Mouse (Mus musculus) left cerebral cortex, adult 2 months (tissue): Measurements from ENCODE around the gene Cbl. TPM values are rescaled to one million over a fixed set of nuclear protein-coding genes. Genes with fewer than 3 reads are reported as not detected.

ENCODE experiments used
- DNase-seq, 2 experiments: peaks; one replicate each; pipeline ENCODE4 v3.0.0; 2021 to 2022; ENCODE audit warnings: low spot score in 2 of 2, mixed read lengths in 1 of 2; ENCODE audit errors: extremely low spot score in 1 of 2
- H3K27ac ChIP-seq: fragments of 200-600 bp; 2 replicates; pipeline ENCODE4 v1.8.1; 2022
- H3K4me3 ChIP-seq: fragments of 200-600 bp; 2 replicates; pipeline ENCODE4 v1.8.1; 2022
- CTCF ChIP-seq: fragments of 200-600 bp; IDR thresholded peaks from 2 replicates; pipeline ENCODE4 v1.8.1; 2022; ENCODE audit warnings: antibody characterized with exemption, mild to moderate bottlenecking, moderate library complexity
- intact Hi-C: fragments of 180-260 bp; cut with DNase I; formaldehyde crosslinking; loops from one replicate; pipeline ENCODE4 v1.15.1; 2025
- total RNA-seq, 2 experiments: library from RNA; stranded (reverse); gene quantifications; 2 replicates each; pipeline ENCODE4 v1.2.3; 2021

The Cbl gene
- total RNA-seq, 2 experiments from 2014 or later, result 59.5 to 66.3 TPM

DNA sequence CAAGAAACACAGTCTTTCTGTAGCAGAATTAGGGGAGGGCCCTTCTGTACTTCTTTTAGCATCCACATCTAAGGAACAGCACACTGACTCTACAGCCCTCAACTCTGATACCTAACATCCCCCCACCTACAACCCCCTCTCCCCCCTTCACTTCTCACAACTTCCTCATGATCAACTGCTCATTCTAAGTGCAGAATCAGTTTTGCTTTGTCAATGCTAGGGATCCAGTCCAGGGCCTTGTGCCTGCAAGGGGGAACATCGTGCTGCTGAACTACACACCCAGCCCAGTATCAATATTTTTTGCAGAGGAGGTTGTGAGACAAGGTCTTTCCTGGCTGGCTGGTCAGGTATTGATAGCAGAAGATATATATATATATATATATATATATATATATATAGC, 57.9 kb downstream of the Cbl start:
- TF ChIP-seq CTCF, result no peak
- no peak for DNase-seq
- Histone ChIP-seq H3K4me3 (no peak overlapping the region), H3K27ac (no peak overlapping the region)
- intact Hi-C loops, result no loop called here

DNA sequence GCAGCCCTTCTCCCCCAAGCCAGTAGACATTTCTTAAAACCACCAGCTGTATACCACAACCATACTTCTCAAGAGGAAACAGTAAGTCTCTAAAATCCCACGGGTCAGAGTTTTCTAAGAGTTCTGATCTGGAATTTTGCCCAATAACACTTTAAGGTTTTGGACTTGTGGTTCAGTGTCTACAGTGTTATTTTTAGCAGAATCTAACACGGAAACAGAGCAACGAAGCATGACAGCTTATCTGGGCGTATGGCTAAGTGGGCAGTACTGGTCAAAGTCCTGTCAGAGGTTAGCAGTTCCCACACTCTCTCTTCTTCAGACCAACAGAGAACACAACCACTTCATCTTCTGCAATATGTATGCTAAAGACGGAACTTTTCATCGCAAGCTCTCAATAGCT, 58.3 kb downstream of the Cbl start:
- intact Hi-C loops, result no loop called here
- no peak for TF ChIP-seq CTCF
- Histone ChIP-seq H3K4me3 (no peak overlapping the region), H3K27ac (no peak overlapping the region)
- DNase-seq, result no peak

DNA sequence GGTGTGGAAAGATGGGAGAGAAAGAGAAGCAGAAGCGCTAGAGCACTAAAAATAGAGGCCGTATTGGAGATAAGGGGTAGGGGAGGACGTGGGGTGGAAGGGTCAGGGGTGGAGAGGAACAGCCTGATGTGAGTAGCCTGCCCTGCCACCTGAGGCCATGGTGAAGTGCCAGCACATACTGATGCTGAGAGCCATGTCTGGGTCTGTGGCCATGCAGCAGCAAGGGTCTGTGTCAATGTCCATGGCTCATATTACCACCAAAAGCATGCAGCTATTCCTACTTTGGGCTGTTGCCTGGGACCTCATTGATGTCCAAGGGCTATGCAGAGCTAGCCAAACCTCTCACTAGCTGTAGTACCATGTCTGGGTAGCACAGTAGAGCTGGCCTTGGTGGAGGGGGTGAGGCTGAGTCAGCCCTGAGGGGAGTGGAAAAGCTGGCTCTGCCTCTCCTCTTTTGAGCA, 63.1 kb downstream of the Cbl start:
- Histone ChIP-seq H3K4me3 (no peak overlapping the region), H3K27ac (peak overlapping the region; percentile 24; the same call in 1 of the 2 replicates)
- intact Hi-C loops, result no loop called here
- TF ChIP-seq CTCF, result no peak
- DNase-seq, result no peak

DNA sequence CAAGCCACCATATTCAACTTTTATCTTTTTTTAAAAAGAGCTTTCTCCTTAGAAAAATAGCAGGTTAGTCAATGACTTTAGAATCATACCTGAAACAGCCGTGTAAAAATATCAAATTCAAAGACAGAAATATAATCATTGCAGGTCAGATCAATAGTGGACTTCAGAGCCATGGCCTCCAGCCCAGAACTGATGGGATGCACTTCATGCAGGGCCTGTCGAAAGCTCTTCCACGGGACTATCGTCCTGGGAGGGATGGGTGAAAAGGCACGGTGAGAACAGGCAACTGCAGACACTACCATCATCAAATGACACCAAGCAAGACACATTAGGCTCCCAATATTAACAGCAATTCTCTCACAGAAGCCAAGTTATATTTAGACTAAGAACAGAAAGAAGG, 64.9 kb downstream of the Cbl start:
- no peak for DNase-seq
- H3K27ac ChIP-seq, result no peak overlapping the region
- no peak for TF ChIP-seq CTCF
- H3K4me3 ChIP-seq, result no peak overlapping the region
- intact Hi-C loops, result no loop called here

DNA sequence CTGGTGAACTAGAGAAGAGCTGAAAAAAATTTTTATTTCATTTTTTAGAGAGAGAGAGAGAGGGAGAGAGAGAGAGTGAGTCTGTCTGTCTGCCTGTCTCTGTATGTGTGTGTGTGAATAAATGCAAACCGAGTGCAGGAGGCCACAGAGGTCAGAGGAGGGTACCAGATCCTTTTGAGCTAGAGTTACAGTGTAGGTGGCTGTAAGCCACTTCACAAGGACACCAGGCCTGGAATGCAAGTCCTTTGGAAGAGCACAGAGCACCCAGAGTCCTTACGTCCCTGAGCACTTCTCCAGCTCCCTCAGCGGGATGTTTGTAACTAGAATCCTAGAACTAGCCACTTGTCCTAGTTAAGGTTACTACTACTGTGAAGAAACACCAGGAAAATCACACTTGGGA, 74.0 kb downstream of the Cbl start:
- no peak for DNase-seq
- no peak for TF ChIP-seq CTCF
- Histone ChIP-seq H3K27ac (no peak overlapping the region), H3K4me3 (no peak overlapping the region)
- intact Hi-C loops, result no loop called here

DNA sequence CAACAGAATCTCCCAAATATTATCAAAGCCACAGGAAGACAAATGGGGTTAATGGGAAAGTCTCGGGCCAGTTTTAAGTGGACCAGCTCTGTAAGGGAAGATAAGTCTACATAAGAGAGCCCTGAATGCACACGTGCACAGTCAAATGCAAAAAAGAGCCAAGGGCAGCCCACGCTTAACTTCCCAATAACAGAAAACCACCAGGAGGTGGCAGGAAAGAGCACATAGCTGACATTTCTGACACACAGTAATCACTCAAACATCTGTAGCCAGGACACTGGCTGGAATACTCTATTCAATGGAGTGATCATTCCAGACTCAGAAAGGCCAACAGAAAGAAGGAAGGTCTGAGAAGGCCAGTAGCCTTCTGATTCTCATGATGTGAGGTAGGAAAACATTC, 86.6 kb downstream of the Cbl start:
- Histone ChIP-seq H3K4me3 (no peak overlapping the region), H3K27ac (no peak overlapping the region)
- TF ChIP-seq CTCF, result peak; percentile 58
- no peak for DNase-seq
- intact Hi-C loops, result no loop called here

DNA sequence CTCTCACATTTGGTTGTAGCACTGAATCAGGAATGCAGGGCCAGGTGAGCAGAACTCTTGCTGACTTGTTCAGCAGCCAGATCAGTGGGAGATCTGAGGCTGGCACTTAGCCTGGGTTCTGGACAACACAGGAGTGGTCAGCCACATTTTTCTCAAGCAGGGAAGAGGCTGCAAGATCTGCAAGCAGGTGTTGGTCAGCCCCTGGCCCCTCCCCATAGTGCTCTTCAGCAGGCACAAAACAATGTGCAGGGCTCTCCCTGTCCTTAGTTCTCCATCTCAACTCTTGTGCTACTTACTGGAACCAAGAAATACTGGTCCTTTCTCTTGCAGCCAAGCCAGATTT, 89.2 kb downstream of the Cbl start:
- DNase-seq, result no peak
- intact Hi-C loops, result no loop called here
- no peak overlapping the region for H3K4me3 ChIP-seq
- no peak for TF ChIP-seq CTCF
- no peak overlapping the region for H3K27ac ChIP-seq

DNA sequence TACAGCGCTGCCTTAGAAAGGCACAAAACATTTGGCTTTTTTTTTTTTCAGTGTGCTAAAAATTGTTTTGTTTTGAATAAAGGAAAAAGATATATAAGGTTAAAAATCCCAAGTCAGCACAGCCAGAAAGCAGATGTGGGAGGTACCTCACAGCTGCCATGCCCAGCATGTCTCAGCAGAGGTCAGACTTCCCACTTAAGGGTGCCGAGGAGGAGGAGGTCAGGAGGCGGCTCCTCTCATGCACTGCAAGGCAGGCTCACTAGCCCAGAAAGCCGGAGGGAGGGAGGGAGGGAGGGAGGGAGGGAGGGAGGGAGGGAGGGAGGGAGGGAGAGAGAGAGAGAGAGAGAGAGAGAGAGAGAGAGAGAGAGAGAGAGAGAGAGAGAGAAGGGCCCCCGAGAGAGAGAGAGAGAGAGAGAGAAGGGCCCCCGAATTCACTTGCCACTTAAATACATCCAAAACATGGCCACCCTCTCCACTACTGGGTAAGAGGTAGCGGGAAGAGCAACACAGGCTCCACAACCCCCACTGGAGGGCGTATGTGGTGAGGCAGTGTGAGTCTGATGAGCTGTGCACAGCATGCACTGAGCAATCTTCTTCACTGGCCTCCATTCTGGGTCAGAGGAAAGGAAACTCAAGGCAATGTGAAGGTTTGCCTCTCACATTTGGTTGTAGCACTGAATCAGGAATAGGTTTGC, 89.7 kb downstream of the Cbl start:
- H3K27ac ChIP-seq, result no peak overlapping the region; the same call in 1 of the 2 replicates
- no peak for DNase-seq
- H3K4me3 ChIP-seq, result no peak overlapping the region
- intact Hi-C loops, result no loop called here
- TF ChIP-seq CTCF, result peak; percentile 21

DNA sequence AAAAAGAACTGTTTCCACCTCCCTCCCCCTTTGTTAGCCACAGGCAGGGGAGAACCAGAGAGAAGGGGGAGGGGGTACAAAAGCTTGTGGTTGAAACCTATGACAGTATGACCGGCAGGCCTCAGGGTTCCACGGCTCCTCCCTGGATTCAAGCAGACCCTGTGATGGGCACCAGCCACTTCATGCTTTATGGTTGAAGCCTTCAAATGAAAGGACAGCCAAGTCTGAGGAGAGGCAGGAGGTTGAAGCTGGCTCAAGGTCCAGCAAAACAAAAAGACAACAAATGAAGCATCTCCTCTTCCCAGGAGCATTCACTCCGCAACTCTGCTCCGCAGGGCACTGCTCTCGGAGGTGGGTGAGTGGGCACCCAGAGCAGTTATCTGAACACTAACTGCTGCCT, 90.4 kb downstream of the Cbl start:
- H3K4me3 ChIP-seq, result no peak overlapping the region
- no peak for DNase-seq
- no peak for TF ChIP-seq CTCF
- no peak overlapping the region; the same call in 1 of the 2 replicates for H3K27ac ChIP-seq
- intact Hi-C loops, result no loop called here

DNA sequence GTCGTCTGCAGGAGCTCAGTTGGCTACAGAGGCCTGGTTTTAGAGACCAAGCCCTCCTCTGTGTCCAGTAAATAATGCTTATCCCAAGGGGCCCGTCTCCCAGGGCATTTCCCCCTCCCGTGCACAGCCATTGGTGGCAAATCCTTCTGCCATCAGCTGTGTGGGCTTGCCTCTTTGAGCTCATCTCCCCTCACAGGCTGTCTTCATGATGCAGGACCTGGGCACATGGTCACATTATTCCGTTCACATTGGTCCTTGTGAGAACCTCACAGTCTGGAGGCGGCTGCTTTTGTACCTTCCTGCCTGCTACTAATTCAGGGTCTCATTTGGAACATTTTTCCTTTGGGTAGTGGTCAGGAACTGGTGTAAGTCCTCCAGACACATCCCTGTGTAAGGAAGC, 91.9 kb downstream of the Cbl start:
- intact Hi-C loops, result no loop called here
- H3K27ac ChIP-seq, result no peak overlapping the region
- H3K4me3 ChIP-seq, result no peak overlapping the region
- no peak for DNase-seq
- no peak for TF ChIP-seq CTCF

DNA sequence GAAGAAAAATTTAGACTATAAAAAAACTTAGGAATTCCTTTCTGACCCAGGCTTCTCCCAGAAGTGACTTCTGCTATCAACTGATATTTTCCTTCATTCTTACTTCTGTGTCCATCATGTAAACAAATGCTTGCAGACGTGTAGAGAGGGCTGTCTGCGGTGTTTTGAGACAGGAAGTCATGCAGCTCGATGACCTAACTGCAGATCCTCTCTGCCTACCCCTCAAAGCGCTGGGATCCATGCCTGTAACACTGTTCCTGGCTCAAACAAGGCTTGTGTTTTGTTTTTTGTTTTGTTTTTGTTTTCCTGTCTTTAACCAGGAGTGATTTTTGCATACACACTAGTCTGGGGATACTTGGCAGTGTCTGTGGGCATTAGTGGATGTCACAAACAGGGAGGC, 96.0 kb downstream of the Cbl start:
- intact Hi-C loops, result no loop called here
- TF ChIP-seq CTCF, result no peak
- no peak for DNase-seq
- Histone ChIP-seq H3K27ac (no peak overlapping the region), H3K4me3 (no peak overlapping the region)

DNA sequence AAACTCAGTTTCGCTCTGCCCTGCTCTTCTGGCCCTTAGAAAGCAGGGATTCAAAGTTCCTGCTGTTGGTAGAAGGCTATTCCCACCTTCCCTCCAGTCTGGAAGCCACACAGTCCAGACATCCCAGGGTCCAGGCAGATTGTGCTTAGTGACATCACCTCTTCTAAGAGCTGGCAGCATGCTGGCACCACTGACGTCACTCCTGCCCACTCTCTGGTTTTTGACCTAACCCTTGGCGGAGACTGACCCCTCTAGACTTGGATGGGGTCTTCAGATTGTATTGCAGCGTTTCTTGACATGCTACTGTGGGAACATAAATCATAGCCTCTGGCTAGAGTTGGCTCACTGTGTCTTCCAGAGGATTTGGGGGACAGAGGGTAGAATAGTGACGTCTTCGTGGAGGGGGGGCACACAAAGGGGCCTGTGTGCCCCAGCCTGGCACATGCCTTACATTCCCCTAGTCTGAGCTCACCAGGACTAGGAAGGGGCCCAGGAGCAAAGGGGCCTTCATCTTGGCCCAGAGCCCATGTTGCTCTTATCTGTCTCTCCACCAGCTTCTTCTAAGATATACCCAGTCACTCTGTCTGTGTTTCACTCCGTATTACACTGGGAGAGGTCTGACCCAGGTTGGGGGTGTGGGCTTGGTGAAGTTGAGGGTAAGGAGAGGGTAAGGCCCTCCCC, 98.0 kb downstream of the Cbl start:
- TF ChIP-seq CTCF, result no peak
- intact Hi-C loops, result no loop called here
- H3K4me3 ChIP-seq, result peak overlapping the region; percentile 50; the same call in 1 of the 2 replicates
- no peak overlapping the region for H3K27ac ChIP-seq
- no peak for DNase-seq
